Mouse (Mus musculus) cortical plate, adult 2 months (tissue): ENCODE results near the gene Gpam.

ENCODE experiments used
- CTCF ChIP-seq: fragments of 200-500 bp; IDR thresholded peaks from 2 replicates; pipeline ENCODE4 v1.5.1; 2011; ENCODE audit warnings: mild to moderate bottlenecking, control low read depth, low read length; ENCODE audit not compliant: insufficient read depth; ENCODE audit errors: extremely low read depth
- POLR2A ChIP-seq: fragments of 200-500 bp; IDR thresholded peaks from 2 replicates; pipeline ENCODE4 v1.6.1; 2011; ENCODE audit warnings: mild to moderate bottlenecking, low read length, control low read depth; ENCODE audit not compliant: insufficient read depth; ENCODE audit errors: extremely low read depth

GRCm38 (mm10) chr19:55135918-55136317, 8.9 kb upstream of the Gpam start:
- TF ChIP-seq CTCF (no peak), POLR2A (no peak)
